Mouse (Mus musculus): ENCODE data around the gene Pgap3.

Pgap3 gene

GRCm38 (mm10) chr11:98400161-98400726, at the start of gene Pgap3:
Pgap3 (minus strand) TSS chr11:98400490.
- CTCF ChIA-PET: interaction anchor here (0.6 kb wide), 1 partner anchor 147 kb away, joined by 3 read pairs; no protein-coding TSS in a partner anchor

- CTCF ChIA-PET: no interaction called here
These were observed 49.1 kb upstream of the Pgap3 start for GRCm38 (mm10) chr11:98449419-98449818.

GRCm38 (mm10) chr11:98448191-98448790, 48.0 kb upstream of the Pgap3 start:
- CTCF ChIA-PET: interaction anchor here (0.7 kb wide), 1 partner anchor 523 kb away, joined by 5 read pairs; no protein-coding TSS in a partner anchor

- CTCF ChIA-PET: interaction anchor here (0.6 to 0.7 kb wide), 2 partner anchors 97 to 524 kb away, joined by 4 to 5 read pairs; no protein-coding TSS in a partner anchor
These were observed 47.2 kb upstream of the Pgap3 start for GRCm38 (mm10) chr11:98447475-98447834.

- CTCF ChIA-PET: interaction anchor here (0.6 kb wide), 1 partner anchor 98 kb away, joined by 4 read pairs; no protein-coding TSS in a partner anchor
These were observed 46.5 kb upstream of the Pgap3 start for GRCm38 (mm10) chr11:98446562-98447474.

- CTCF ChIA-PET: no interaction called here
These were observed 45.9 kb upstream of the Pgap3 start, which contains the start of gene Grb7 for GRCm38 (mm10) chr11:98446213-98446561. Grb7 (plus strand) TSS chr11:98446394.

- CTCF ChIA-PET: no interaction called here
These were observed 45.4 kb upstream of the Pgap3 start for GRCm38 (mm10) chr11:98445679-98446078.

- CTCF ChIA-PET: no interaction called here
These were observed 44.9 kb upstream of the Pgap3 start for GRCm38 (mm10) chr11:98445238-98445637.

GRCm38 (mm10) chr11:98443688-98444087, 43.4 kb upstream of the Pgap3 start:
- CTCF ChIA-PET: interaction anchor here (0.5 to 1.3 kb wide), 2 partner anchors 75 to 958 kb away, joined by 3 read pairs; no protein-coding TSS in a partner anchor

- CTCF ChIA-PET: interaction anchor here (0.6 to 0.7 kb wide), 2 partner anchors 92 to 236 kb away, joined by 6 to 7 read pairs; no protein-coding TSS in a partner anchor
These were observed 38.3 kb upstream of the Pgap3 start, which contains the start of gene Mien1 for GRCm38 (mm10) chr11:98438331-98439158. Mien1 (minus strand) TSS chr11:98438991.

- CTCF ChIA-PET: no interaction called here
These were observed 37.2 kb upstream of the Pgap3 start for GRCm38 (mm10) chr11:98437441-98437840.

GRCm38 (mm10) chr11:98435723-98436122, 35.4 kb upstream of the Pgap3 start:
- CTCF ChIA-PET: no interaction called here

- CTCF ChIA-PET: interaction anchor here (1.2 kb wide), 1 partner anchor 43 kb away, joined by 5 read pairs; no protein-coding TSS in a partner anchor
These were observed 31.6 kb upstream of the Pgap3 start for GRCm38 (mm10) chr11:98431743-98432502.

- CTCF ChIA-PET: no interaction called here
These were observed 28.1 kb upstream of the Pgap3 start for GRCm38 (mm10) chr11:98428436-98428835.

- CTCF ChIA-PET: interaction anchor here (1.0 kb wide), 1 partner anchor 11 kb away, joined by 3 read pairs; no protein-coding TSS in a partner anchor
These were observed 26.3 kb upstream of the Pgap3 start for GRCm38 (mm10) chr11:98426592-98426991.

- CTCF ChIA-PET: no interaction called here
These were observed 18.8 kb upstream of the Pgap3 start for GRCm38 (mm10) chr11:98418939-98419547.

GRCm38 (mm10) chr11:98418273-98418672, 18.0 kb upstream of the Pgap3 start:
- CTCF ChIA-PET: no interaction called here

- CTCF ChIA-PET: interaction anchor here (0.6 kb wide), 1 partner anchor 16 kb away, joined by 5 read pairs; no protein-coding TSS in a partner anchor
These were observed 16.8 kb upstream of the Pgap3 start for GRCm38 (mm10) chr11:98417074-98417473.

- CTCF ChIA-PET: no interaction called here
These were observed 13.9 kb upstream of the Pgap3 start for GRCm38 (mm10) chr11:98414162-98414561.

GRCm38 (mm10) chr11:98413731-98414130, 13.4 kb upstream of the Pgap3 start:
- CTCF ChIA-PET: no interaction called here
